Comparison of ENCODE assay signal across 10 mouse cellular contexts in the genomic region with DNA sequence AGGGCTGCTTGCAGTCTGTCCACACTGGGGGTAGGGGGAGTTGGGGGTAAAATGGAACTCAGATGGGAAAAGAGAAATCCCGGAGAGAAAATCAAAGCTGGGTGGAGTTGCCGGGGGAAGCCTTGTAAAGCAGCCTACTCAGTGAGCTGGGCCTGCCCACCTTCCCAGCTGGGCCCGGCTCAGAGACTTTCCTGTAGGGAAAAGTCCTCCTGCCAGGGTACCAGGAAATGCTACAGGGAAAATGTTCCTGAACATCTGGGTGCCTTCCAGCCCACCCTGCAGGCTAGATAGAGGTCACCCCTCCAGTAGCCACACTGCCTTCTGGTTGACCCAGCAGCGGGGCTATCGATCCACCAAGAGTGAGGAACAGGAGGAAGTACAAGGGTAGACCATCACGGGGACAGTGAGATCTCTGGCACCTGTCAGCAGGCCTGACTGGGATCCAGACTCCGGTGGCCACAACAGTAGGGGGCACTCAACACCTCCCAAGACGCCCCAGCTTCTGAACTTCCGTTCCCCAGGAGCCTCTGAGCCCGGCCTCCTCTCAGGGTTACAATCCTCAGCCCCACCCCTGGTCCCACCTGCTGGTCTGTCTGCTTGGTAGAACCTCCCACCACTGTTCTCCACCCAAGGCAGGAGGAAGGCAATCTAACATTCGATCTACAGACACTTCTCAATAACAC. TPM values are rescaled to one million over a fixed set of nuclear protein-coding genes. Genes with fewer than 3 reads are reported as not detected.
DNase-seq lines count a peak whose midpoint lies in the region; ATAC-seq and TF ChIP-seq lines count a peak whose summit lies in the region.
"Had no signal": no experiment of that assay in that cellular context is flagged by ENCODE, and none has a peak within 500 bp of the region (broad histone marks: within the 10 kb centered on the region; RNA-seq: fewer than 3 reads in every experiment).

No protein-coding gene starts in this region.

- DNase-seq in lung, adult 18-20 months, result peak; percentile 34 to 61
- DNase-seq in lung, postnatal 4 days, result no peak
- DNase-seq in R1 (ENCODE audit: low read depth, low spot score), result peak; percentile 74
- DNase-seq in stomach, postnatal 0 days (ENCODE audit: low spot score), result no peak
- DNase-seq in urinary bladder, postnatal 25 days (ENCODE audit: low spot score), result no peak
- DNase-seq in left cerebral cortex, adult 11 months (ENCODE audit: low spot score), result no peak
- no peak for DNase-seq in frontal cortex, postnatal 14 days (ENCODE audit: low spot score in 2 of 2)
- DNase-seq: cerebellum, adult 9-10 months; kidney, postnatal 36 days had no signal

- no peak for ATAC-seq in limb, embryonic 15.5 days (ENCODE audit: insufficient number of reproducible peaks, low FRiP score, low TSS enrichment, low read depth)
- ATAC-seq in stomach, postnatal 0 days (ENCODE audit: low FRiP score, low TSS enrichment), result no peak

- 60% methylated on average over 11 of the region's 11 CpGs for WGBS in limb, embryonic 15.5 days
- WGBS in stomach, postnatal 0 days, result 52% methylated on average over 11 of the region's 11 CpGs

- peak; percentile 14; the same call in 1 of the 2 replicates for TF ChIP-seq CTCF in stomach, postnatal 0 days (IDR thresholded peaks at IDR 0.05; ENCODE audit: low read depth)

- H3K9ac ChIP-seq in limb, embryonic 15.5 days, result no peak overlapping the region
- 0 out of 2 replicates have a peak overlapping the region, but pooled peaks have one; percentile 31 for H3K9ac ChIP-seq in stomach, postnatal 0 days (ENCODE audit: low read length)

- H3K4me1 ChIP-seq in limb, embryonic 15.5 days, result peaks cover 80% of the 10 kb centered on the region
- H3K4me1 ChIP-seq in stomach, postnatal 0 days (replicated peaks; ENCODE audit: control insufficient read depth, insufficient read depth), result no peaks in the 10 kb centered on the region; the same call in 1 of the 2 replicates

- no peak for TF ChIP-seq EP300 in stomach, postnatal 0 days (optimal IDR thresholded peaks at IDR 0.05)

- H3K27ac ChIP-seq in limb, embryonic 15.5 days, result peak overlapping the region; percentile 57
- no peak overlapping the region for H3K27ac ChIP-seq in stomach, postnatal 0 days (replicated peaks)

- H3K27me3 ChIP-seq in limb, embryonic 15.5 days, result no peaks in the 10 kb centered on the region
- H3K27me3 ChIP-seq in stomach, postnatal 0 days (ENCODE audit: control insufficient read depth, insufficient read depth, low read length), result no peaks in the 10 kb centered on the region

- no peak overlapping the region for H3K4me3 ChIP-seq in limb, embryonic 15.5 days
- H3K4me3 ChIP-seq in stomach, postnatal 0 days (ENCODE audit: low read depth, low read length), result no peak overlapping the region

- H3K9me3 ChIP-seq in limb, embryonic 15.5 days, result no peaks in the 10 kb centered on the region
- H3K9me3 ChIP-seq in stomach, postnatal 0 days (ENCODE audit: control insufficient read depth, low read length), result no peaks in the 10 kb centered on the region

- H3K4me2 ChIP-seq in limb, embryonic 15.5 days, result no peak overlapping the region
- no peak overlapping the region for H3K4me2 ChIP-seq in stomach, postnatal 0 days (replicated peaks; ENCODE audit: low read depth)

- no peaks in the 10 kb centered on the region for H3K36me3 ChIP-seq in limb, embryonic 15.5 days
- H3K36me3 ChIP-seq in stomach, postnatal 0 days (ENCODE audit: control insufficient read depth, insufficient read depth, low read length), result no peaks in the 10 kb centered on the region

RNA-seq across cellular contexts. Expression of a gene that starts 51.5 kb away (rescaled TPM):
- polyA plus RNA-seq in limb, embryonic 15.5 days (2015; fragmentation: Nextera tagmentation; extraction: Ambion mirVana), result 12.2 and 12.4 TPM in 2 replicates
- polyA plus RNA-seq in stomach, postnatal 0 days (2015; fragmentation: Nextera tagmentation; extraction: Ambion mirVana), result 3.7 and 4.3 TPM in 2 replicates

Comparison
In these comparisons a context has a peak if more than half of its experiments do, and no peak if none do; other contexts are left out.
1. DNase-seq: peak in lung, adult 18-20 months (2 of 2) and R1 (single experiment); none in lung, postnatal 4 days (0 of 2), stomach, postnatal 0 days (single experiment), urinary bladder, postnatal 25 days (single experiment), left cerebral cortex, adult 11 months (single experiment) and frontal cortex, postnatal 14 days (0 of 2).